Mouse (Mus musculus) lung, embryonic 16.5 days (tissue): ENCODE measurements around the gene Gfpt2. TPM values are rescaled to one million over a fixed set of nuclear protein-coding genes. Genes with fewer than 3 reads are reported as not detected.
"Not testable (repeated sequence)": the region's sequence is repeated elsewhere in the genome, so short reads cannot be mapped to it uniquely, and the experiment has no call there.

Source experiments
- ATAC-seq: fragments of 200-750 bp; cut with Nextera tagmentation; 2 replicates; pipeline ENCODE4 v1.8.0; 2017; ENCODE audit warnings: low read depth, mild to moderate bottlenecking, moderate library complexity
- H3K27ac ChIP-seq: fragments of 300-500 bp; sonication (generic); 2 replicates; pipeline ENCODE4 v1.5.1; 2014; ENCODE audit warnings: mild to moderate bottlenecking, control low read depth, low read length
- H3K27me3 ChIP-seq: fragments of 300-500 bp; sonication (generic); 2 replicates; pipeline ENCODE4 v1.6.1; 2014; ENCODE audit warnings: low read depth, low read length, mixed read lengths; ENCODE audit not compliant: control insufficient read depth, insufficient read depth
- H3K36me3 ChIP-seq: fragments of 300-500 bp; sonication (generic); 2 replicates; pipeline ENCODE4 v1.6.1; 2014; ENCODE audit warnings: low read length; ENCODE audit not compliant: control insufficient read depth, insufficient read depth
- H3K4me1 ChIP-seq: fragments of 300-500 bp; sonication (generic); replicated peaks from 2 replicates; pipeline ENCODE4 v1.6.1; 2014; ENCODE audit warnings: low read length, mixed read lengths; ENCODE audit not compliant: control insufficient read depth, insufficient read depth
- H3K4me2 ChIP-seq: fragments of 300-500 bp; sonication (generic); 2 replicates; pipeline ENCODE4 v1.6.1; 2014; ENCODE audit warnings: low read depth, low read length, control low read depth
- H3K4me3 ChIP-seq: fragments of 300-500 bp; sonication (generic); 2 replicates; pipeline ENCODE4 v1.5.1; 2014; ENCODE audit warnings: mild to moderate bottlenecking, low read length, control low read depth
- H3K9ac ChIP-seq: fragments of 300-500 bp; sonication (generic); 2 replicates; pipeline ENCODE4 v1.6.1; 2014; ENCODE audit warnings: low read length, control low read depth
- H3K9me3 ChIP-seq: fragments of 300-500 bp; sonication (generic); 2 replicates; pipeline ENCODE4 v1.6.1; 2016; ENCODE audit warnings: low read length; ENCODE audit not compliant: control insufficient read depth
- WGBS: fragments of 180-500 bp; shearing (Covaris S2); extraction: QIAGEN DNeasy Blood & Tissue Kit; methylation state at CpG from one replicate; pipeline ENCODE4 v1.1.7; 2014; 5-methylcytosine and 5-hydroxymethylcytosine counted together
- polyA plus RNA-seq: library from polyadenylated mRNA; unstranded; fragments of >200 nt; fragmentation: Nextera tagmentation; extraction: Ambion mirVana; gene quantifications from 2 replicates; pipeline ENCODE4 v1.2.1, GENCODE M21; 2015

Gene Gfpt2
- polyA plus RNA-seq, 1 experiment from 2014 or later = 11.8 TPM

GRCm38 (mm10) chr11:49810696-49811095, 16.7 kb downstream of the Gfpt2 start:
- H3K4me1 ChIP-seq, H3K9ac ChIP-seq, H3K27me3 ChIP-seq, H3K4me3 ChIP-seq, ATAC-seq, H3K36me3 ChIP-seq, H3K9me3 ChIP-seq, H3K27ac ChIP-seq, H3K4me2 ChIP-seq: not testable (repeated sequence)
- 77% methylated on average over 7 of the region's 7 CpGs for WGBS

- Histone ChIP-seq H3K4me2 (no peak overlapping the region), H3K4me3 (no peak overlapping the region), H3K9ac (no peak overlapping the region), H3K27ac (no peak overlapping the region), H3K4me1 (no peaks in the 10 kb centered on the region), H3K27me3 (no peaks in the 10 kb centered on the region), H3K9me3 (no peaks in the 10 kb centered on the region), H3K36me3 (no peaks in the 10 kb centered on the region)
- no peak for ATAC-seq
- 79% methylated on average over 8 of the region's 8 CpGs for WGBS
These were observed 17.1 kb downstream of the Gfpt2 start for GRCm38 (mm10) chr11:49811099-49811541.

GRCm38 (mm10) chr11:49811879-49812278, 17.9 kb downstream of the Gfpt2 start:
- Histone ChIP-seq H3K36me3 (no peaks in the 10 kb centered on the region), H3K4me1 (no peaks in the 10 kb centered on the region), H3K27me3 (no peaks in the 10 kb centered on the region), H3K9me3 (no peaks in the 10 kb centered on the region), H3K27ac (no peak overlapping the region), H3K4me3 (no peak overlapping the region), H3K9ac (no peak overlapping the region), H3K4me2 (no peak overlapping the region)
- ATAC-seq = no peak
- 67% methylated on average over 8 of the region's 8 CpGs for WGBS

GRCm38 (mm10) chr11:49818869-49819566, 25.0 kb downstream of the Gfpt2 start:
- WGBS = 86% methylated on average over 15 of the region's 15 CpGs
- Histone ChIP-seq H3K4me3 (no peak overlapping the region), H3K36me3 (no peaks in the 10 kb centered on the region), H3K4me1 (no peaks in the 10 kb centered on the region), H3K9ac (no peak overlapping the region), H3K4me2 (no peak overlapping the region), H3K27ac (no peak overlapping the region), H3K9me3 (no peaks in the 10 kb centered on the region), H3K27me3 (no peaks in the 10 kb centered on the region)
- no peak for ATAC-seq

- no peak overlapping the region for H3K27ac ChIP-seq
These were observed 25.7 kb downstream of the Gfpt2 start for GRCm38 (mm10) chr11:49819676-49820075.

GRCm38 (mm10) chr11:49820928-49821327, 26.9 kb downstream of the Gfpt2 start:
- no peak for ATAC-seq
- Histone ChIP-seq H3K36me3 (no peaks in the 10 kb centered on the region), H3K9ac (no peak overlapping the region), H3K27me3 (no peaks in the 10 kb centered on the region), H3K27ac (no peak overlapping the region), H3K4me3 (no peak overlapping the region), H3K4me2 (no peak overlapping the region), H3K4me1 (no peaks in the 10 kb centered on the region), H3K9me3 (no peaks in the 10 kb centered on the region)
- 68% methylated on average over 2 of the region's 2 CpGs for WGBS

More at GRCm38 (mm10) chr11:49819676-49820075, 25.7 kb downstream of the Gfpt2 start:
- H3K4me2 ChIP-seq = no peak overlapping the region
- H3K27me3 ChIP-seq = no peaks in the 10 kb centered on the region
- ATAC-seq = no peak
- H3K4me1 ChIP-seq = no peaks in the 10 kb centered on the region
- H3K4me3 ChIP-seq = no peak overlapping the region
- H3K36me3 ChIP-seq = no peaks in the 10 kb centered on the region
- no peak overlapping the region for H3K9ac ChIP-seq
- H3K9me3 ChIP-seq = no peaks in the 10 kb centered on the region
- WGBS = 86% methylated on average over 7 of the region's 7 CpGs

- H3K9ac ChIP-seq = no peak overlapping the region
- H3K27me3 ChIP-seq = no peaks in the 10 kb centered on the region
- no peak overlapping the region for H3K27ac ChIP-seq
- no peaks in the 10 kb centered on the region for H3K9me3 ChIP-seq
- no peak overlapping the region for H3K4me3 ChIP-seq
- no peak for ATAC-seq
- H3K4me2 ChIP-seq = no peak overlapping the region
- H3K4me1 ChIP-seq = no peaks in the 10 kb centered on the region
- 86% methylated on average over 2 of the region's 2 CpGs for WGBS
- no peaks in the 10 kb centered on the region for H3K36me3 ChIP-seq
These were observed 27.6 kb downstream of the Gfpt2 start for GRCm38 (mm10) chr11:49821546-49821945.

GRCm38 (mm10) chr11:49822337-49822736, 28.4 kb downstream of the Gfpt2 start:
- Histone ChIP-seq H3K27me3 (no peaks in the 10 kb centered on the region), H3K9me3 (no peaks in the 10 kb centered on the region), H3K4me3 (no peak overlapping the region), H3K36me3 (no peaks in the 10 kb centered on the region), H3K4me1 (no peaks in the 10 kb centered on the region), H3K9ac (no peak overlapping the region), H3K4me2 (no peak overlapping the region), H3K27ac (no peak overlapping the region)
- ATAC-seq = no peak
- WGBS = 92% methylated on average over 2 of the region's 2 CpGs

GRCm38 (mm10) chr11:49824896-49825295, 30.9 kb downstream of the Gfpt2 start:
- 48% methylated on average over 2 of the region's 2 CpGs for WGBS
- Histone ChIP-seq H3K27ac (no peak overlapping the region), H3K4me2 (no peak overlapping the region), H3K4me1 (peaks cover 7% of the 10 kb centered on the region), H3K27me3 (no peaks in the 10 kb centered on the region), H3K9me3 (no peaks in the 10 kb centered on the region), H3K9ac (no peak overlapping the region), H3K36me3 (no peaks in the 10 kb centered on the region), H3K4me3 (no peak overlapping the region)
- ATAC-seq = no peak
